In the genomic region with DNA sequence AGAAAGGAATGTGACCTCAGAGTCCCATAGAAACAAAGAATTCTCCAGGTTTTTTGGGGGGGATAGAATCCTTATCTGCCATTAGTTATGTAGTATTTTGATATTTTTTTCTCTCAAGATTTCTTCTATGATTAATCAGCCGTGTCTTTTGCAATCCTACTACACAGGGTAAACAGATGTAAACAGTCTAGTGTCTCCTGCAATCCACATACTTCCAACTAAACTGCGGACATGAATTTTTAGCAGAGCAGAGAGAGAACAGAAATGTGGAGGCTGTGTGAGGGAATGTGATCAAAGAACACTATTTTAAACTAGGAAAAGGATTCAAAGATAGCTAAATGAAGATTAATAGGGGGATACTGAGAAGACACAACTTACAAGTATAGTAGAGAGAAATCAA, we compare ENCODE assay signal across 24 mouse cellular contexts.
"Had no signal": no experiment of that assay in that cellular context is flagged by ENCODE, and none has a peak within 500 bp of the region (broad histone marks: within the 10 kb centered on the region; RNA-seq: fewer than 3 reads in every experiment).

No protein-coding gene starts in this region.

- H3K4me3 ChIP-seq: heart, adult 2 months; heart, embryonic 13.5 days; heart, embryonic 15.5 days; hindbrain, embryonic 13.5 days; hindbrain, embryonic 15.5 days; kidney, embryonic 15.5 days; limb, embryonic 13.5 days had no signal

- H3K27me3 ChIP-seq: heart, embryonic 13.5 days; heart, embryonic 15.5 days; hindbrain, embryonic 13.5 days; hindbrain, embryonic 15.5 days; kidney, embryonic 15.5 days; limb, embryonic 13.5 days had no signal

- H3K4me2 ChIP-seq: heart, embryonic 11.5 days; heart, embryonic 13.5 days; heart, embryonic 15.5 days; hindbrain, embryonic 13.5 days; hindbrain, embryonic 15.5 days; kidney, embryonic 15.5 days; limb, embryonic 13.5 days had no signal

- H3K9me3 ChIP-seq: heart, embryonic 13.5 days; heart, embryonic 15.5 days; hindbrain, embryonic 13.5 days; hindbrain, embryonic 15.5 days; kidney, embryonic 15.5 days; limb, embryonic 13.5 days had no signal

- H3K27ac ChIP-seq: heart, adult 2 months; heart, embryonic 13.5 days; heart, embryonic 15.5 days; hindbrain, embryonic 13.5 days; hindbrain, embryonic 15.5 days; hindbrain, postnatal 0 days; kidney, embryonic 15.5 days; kidney, postnatal 0 days; limb, embryonic 13.5 days had no signal

- H3K4me1 ChIP-seq: heart, embryonic 13.5 days; heart, embryonic 15.5 days; hindbrain, embryonic 13.5 days; hindbrain, embryonic 15.5 days; kidney, embryonic 15.5 days; limb, embryonic 13.5 days had no signal

- H3K9ac ChIP-seq: forebrain, postnatal 0 days; heart, embryonic 13.5 days; heart, embryonic 15.5 days; hindbrain, embryonic 13.5 days; hindbrain, embryonic 15.5 days; kidney, embryonic 15.5 days; limb, embryonic 13.5 days had no signal

- H3K36me3 ChIP-seq: heart, embryonic 13.5 days; heart, embryonic 15.5 days; hindbrain, embryonic 13.5 days; hindbrain, embryonic 15.5 days; kidney, embryonic 15.5 days; limb, embryonic 13.5 days had no signal

- ATAC-seq: forebrain, postnatal 0 days; hindbrain, postnatal 0 days; intestine, embryonic 16.5 days had no signal

- DNase-seq: forebrain, postnatal 0 days; gastrocnemius, postnatal 14 days; gastrocnemius, postnatal 36 days; heart, adult 2 months; heart, postnatal 14 days; heart, postnatal 36 days; kidney, adult 11 months; kidney, adult 2 months; kidney, adult 9 months; kidney, postnatal 14 days; kidney, postnatal 36 days; layer of hippocampus, adult 9-11 months; layer of hippocampus, postnatal 36 days; left cerebral cortex, postnatal 4 days had no signal
